21 mouse cellular contexts compared by ENCODE assay signal in genomic region chr6:119314751-119315476, GRCm38 (mm10). TPM values are rescaled to one million over a fixed set of nuclear protein-coding genes. Genes with fewer than 3 reads are reported as not detected.
DNase-seq lines count a peak whose midpoint lies in the region; ATAC-seq and TF ChIP-seq lines count a peak whose summit lies in the region.
"Had no signal": no experiment of that assay in that cellular context is flagged by ENCODE, and none has a peak within 500 bp of the region (broad histone marks: within the 10 kb centered on the region; RNA-seq: fewer than 3 reads in every experiment).

No protein-coding gene starts in this region.

- H3K9me3 ChIP-seq in hindbrain, embryonic 13.5 days: no peaks in the 10 kb centered on the region
- no peaks in the 10 kb centered on the region for H3K9me3 ChIP-seq in hindbrain, embryonic 11.5 days (ENCODE audit: control insufficient read depth, low read length)
- H3K9me3 ChIP-seq in midbrain, embryonic 16.5 days (replicated peaks; ENCODE audit: control insufficient read depth, low read length, poor library complexity, severe bottlenecking): no peaks in the 10 kb centered on the region
- no peaks in the 10 kb centered on the region; the same call in 1 of the 2 replicates for H3K9me3 ChIP-seq in midbrain, embryonic 11.5 days (ENCODE audit: control insufficient read depth, low read length)
- no peaks in the 10 kb centered on the region for H3K9me3 ChIP-seq in neural tube, embryonic 15.5 days (replicated peaks)
- H3K9me3 ChIP-seq: limb, embryonic 13.5 days; liver, embryonic 15.5 days; stomach, embryonic 15.5 days had no signal

- no peaks in the 10 kb centered on the region for H3K27me3 ChIP-seq in hindbrain, embryonic 13.5 days
- H3K27me3 ChIP-seq in hindbrain, embryonic 11.5 days (ENCODE audit: control insufficient read depth, insufficient read depth, low read length): no peaks in the 10 kb centered on the region
- no peaks in the 10 kb centered on the region for H3K27me3 ChIP-seq in midbrain, embryonic 16.5 days (ENCODE audit: control insufficient read depth, insufficient read depth, low read depth, low read length)
- H3K27me3 ChIP-seq in midbrain, embryonic 11.5 days (ENCODE audit: control insufficient read depth, insufficient read depth, low read length): no peaks in the 10 kb centered on the region
- H3K27me3 ChIP-seq in neural tube, embryonic 15.5 days (replicated peaks): no peaks in the 10 kb centered on the region
- no peaks in the 10 kb centered on the region for H3K27me3 ChIP-seq in heart, adult 2 months (ENCODE audit: control insufficient read depth, insufficient read depth, low read length)
- H3K27me3 ChIP-seq: limb, embryonic 13.5 days; liver, embryonic 15.5 days; stomach, embryonic 15.5 days had no signal

- H3K9ac ChIP-seq in hindbrain, embryonic 13.5 days: no peak overlapping the region
- H3K9ac ChIP-seq in hindbrain, embryonic 11.5 days (ENCODE audit: low read depth, low read length): no peak overlapping the region
- 0 out of 2 replicates have a peak overlapping the region, but pooled peaks have one; percentile 11 for H3K9ac ChIP-seq in midbrain, embryonic 16.5 days (ENCODE audit: low read depth, low read length)
- no peak overlapping the region for H3K9ac ChIP-seq in midbrain, embryonic 11.5 days (ENCODE audit: low read length)
- H3K9ac ChIP-seq in neural tube, embryonic 15.5 days (replicated peaks): peak overlapping the region; percentile 10; the same call in 1 of the 2 replicates
- H3K9ac ChIP-seq in heart, adult 2 months (ENCODE audit: low read depth, low read length): no peak overlapping the region
- H3K9ac ChIP-seq: forebrain, postnatal 0 days; limb, embryonic 13.5 days; liver, embryonic 15.5 days; stomach, embryonic 15.5 days had no signal

- TF ChIP-seq POLR2A in brain, embryonic 14.5 days (IDR thresholded peaks at IDR 0.05; ENCODE audit: borderline replicate concordance, extremely low read depth, insufficient read depth, insufficient read length, poor library complexity, severe bottlenecking): no peak
- TF ChIP-seq POLR2A in heart, adult 2 months (IDR thresholded peaks at IDR 0.05; ENCODE audit: insufficient read depth, low read depth, low read length): no peak

- H3K4me3 ChIP-seq in hindbrain, embryonic 13.5 days: no peak overlapping the region
- H3K4me3 ChIP-seq in hindbrain, embryonic 11.5 days (ENCODE audit: low read depth, low read length): no peak overlapping the region
- no peak overlapping the region for H3K4me3 ChIP-seq in midbrain, embryonic 16.5 days (ENCODE audit: low read depth, low read length)
- H3K4me3 ChIP-seq in midbrain, embryonic 11.5 days (ENCODE audit: low read depth, low read length): no peak overlapping the region
- H3K4me3 ChIP-seq in neural tube, embryonic 15.5 days (replicated peaks): no peak overlapping the region
- H3K4me3 ChIP-seq in heart, adult 2 months: no peak overlapping the region
- H3K4me3 ChIP-seq: limb, embryonic 13.5 days; liver, embryonic 15.5 days; stomach, embryonic 15.5 days had no signal

- H3K36me3 ChIP-seq in hindbrain, embryonic 13.5 days: peaks cover 7% of the 10 kb centered on the region
- no peaks in the 10 kb centered on the region for H3K36me3 ChIP-seq in hindbrain, embryonic 11.5 days (ENCODE audit: control insufficient read depth, insufficient read depth, low read length)
- 0 out of 2 replicates have a peak, but pooled peaks cover 5% of the 10 kb centered on the region for H3K36me3 ChIP-seq in midbrain, embryonic 16.5 days (ENCODE audit: control insufficient read depth, insufficient read depth, low read length)
- no peaks in the 10 kb centered on the region for H3K36me3 ChIP-seq in midbrain, embryonic 11.5 days (ENCODE audit: control insufficient read depth, insufficient read depth, low read length)
- 0 out of 2 replicates have a peak, but pooled peaks cover 4% of the 10 kb centered on the region for H3K36me3 ChIP-seq in neural tube, embryonic 15.5 days
- H3K36me3 ChIP-seq in heart, adult 2 months (ENCODE audit: control insufficient read depth, insufficient read depth, low read length): no peaks in the 10 kb centered on the region
- H3K36me3 ChIP-seq: limb, embryonic 13.5 days; liver, embryonic 15.5 days; stomach, embryonic 15.5 days had no signal

- no peaks in the 10 kb centered on the region for H3K79me2 ChIP-seq in heart, adult 2 months (replicated peaks; ENCODE audit: control insufficient read depth, insufficient read depth, low read length)

- peaks cover 41% of the 10 kb centered on the region for H3K4me1 ChIP-seq in hindbrain, embryonic 13.5 days (replicated peaks)
- no peaks in the 10 kb centered on the region for H3K4me1 ChIP-seq in hindbrain, embryonic 11.5 days (replicated peaks; ENCODE audit: control insufficient read depth, insufficient read depth, low read length)
- peaks cover 18% of the 10 kb centered on the region for H3K4me1 ChIP-seq in midbrain, embryonic 16.5 days (ENCODE audit: control insufficient read depth, insufficient read depth, low read length)
- H3K4me1 ChIP-seq in midbrain, embryonic 11.5 days (ENCODE audit: control insufficient read depth, insufficient read depth, low read length): no peaks in the 10 kb centered on the region
- H3K4me1 ChIP-seq in neural tube, embryonic 15.5 days: peaks cover 22% of the 10 kb centered on the region
- no peaks in the 10 kb centered on the region for H3K4me1 ChIP-seq in heart, adult 2 months (ENCODE audit: control insufficient read depth, insufficient read depth, low read length)
- H3K4me1 ChIP-seq: liver, embryonic 15.5 days; stomach, embryonic 15.5 days had no signal

- intact Hi-C loops in heart, adult 2 months (cut with DNase I): no loop called here

- DNase-seq in hindbrain, embryonic 11.5 days (ENCODE audit: low spot score): no peak
- no peak for DNase-seq in midbrain, embryonic 11.5 days (ENCODE audit: low spot score, missing footprints)
- DNase-seq in brain, embryonic 14.5 days (ENCODE audit: low read depth): peak; percentile 13
- DNase-seq in heart, adult 2 months: no peak
- DNase-seq: cerebellum, postnatal 36 days; forebrain, postnatal 0 days; gastrocnemius, postnatal 10 days; thymus, adult 2 months had no signal

- TF ChIP-seq CTCF in brain, embryonic 14.5 days (IDR thresholded peaks at IDR 0.05; ENCODE audit: borderline replicate concordance, extremely low read depth, insufficient read depth, insufficient read length): no peak
- no peak for TF ChIP-seq CTCF in heart, adult 2 months (IDR thresholded peaks at IDR 0.05)

- H3K4me2 ChIP-seq in hindbrain, embryonic 13.5 days: no peak overlapping the region
- H3K4me2 ChIP-seq in hindbrain, embryonic 11.5 days (replicated peaks; ENCODE audit: low read depth, low read length): no peak overlapping the region
- no peak overlapping the region for H3K4me2 ChIP-seq in midbrain, embryonic 16.5 days (ENCODE audit: low read length)
- H3K4me2 ChIP-seq in midbrain, embryonic 11.5 days: no peak overlapping the region
- H3K4me2 ChIP-seq in neural tube, embryonic 15.5 days: no peak overlapping the region
- H3K4me2 ChIP-seq: heart, embryonic 11.5 days; limb, embryonic 13.5 days; liver, embryonic 15.5 days; stomach, embryonic 15.5 days had no signal

- WGBS in hindbrain, embryonic 13.5 days: 60% methylated on average over 7 of the region's 7 CpGs
- 67% methylated on average over 7 of the region's 7 CpGs for WGBS in hindbrain, embryonic 11.5 days
- WGBS in midbrain, embryonic 16.5 days: 69% methylated on average over 7 of the region's 7 CpGs
- 69% methylated on average over 7 of the region's 7 CpGs for WGBS in midbrain, embryonic 11.5 days
- 62% methylated on average over 7 of the region's 7 CpGs for WGBS in neural tube, embryonic 15.5 days
- 36% methylated on average over 7 of the region's 7 CpGs for WGBS in heart, adult 2 months

- peak overlapping the region; percentile 30; the same call in 1 of the 2 replicates for H3K27ac ChIP-seq in hindbrain, embryonic 13.5 days
- H3K27ac ChIP-seq in hindbrain, embryonic 11.5 days (ENCODE audit: low read depth, low read length): no peak overlapping the region
- no peak overlapping the region; the same call in 1 of the 2 replicates for H3K27ac ChIP-seq in midbrain, embryonic 16.5 days (ENCODE audit: low read length)
- no peak overlapping the region for H3K27ac ChIP-seq in midbrain, embryonic 11.5 days (ENCODE audit: low read depth, low read length)
- no peak overlapping the region for H3K27ac ChIP-seq in neural tube, embryonic 15.5 days (replicated peaks)
- H3K27ac ChIP-seq in heart, adult 2 months: no peak overlapping the region
- H3K27ac ChIP-seq: kidney, postnatal 0 days; limb, embryonic 13.5 days; liver, embryonic 15.5 days; stomach, embryonic 15.5 days had no signal

- no peak for TF ChIP-seq EP300 in heart, adult 2 months (IDR thresholded peaks at IDR 0.05; ENCODE audit: insufficient read depth, low read depth, low read length)

- no peak for ATAC-seq in hindbrain, embryonic 13.5 days (ENCODE audit: low FRiP score)
- no peak for ATAC-seq in hindbrain, embryonic 11.5 days (ENCODE audit: low FRiP score)
- no peak for ATAC-seq in midbrain, embryonic 16.5 days
- no peak for ATAC-seq in midbrain, embryonic 11.5 days (ENCODE audit: low FRiP score)
- ATAC-seq in neural tube, embryonic 15.5 days (ENCODE audit: low FRiP score): no peak
- ATAC-seq: intestine, embryonic 16.5 days; lung, postnatal 0 days had no signal

RNA-seq across cellular contexts. Expression of gene Lrtm2, which starts 15.7 kb away (rescaled TPM):
- polyA plus RNA-seq in hindbrain, embryonic 13.5 days (2015; fragmentation: Nextera tagmentation; extraction: Ambion mirVana): 5.0 and 5.1 TPM in 2 replicates
- polyA plus RNA-seq in hindbrain, embryonic 11.5 days (2014; fragmentation: Nextera tagmentation; extraction: Ambion mirVana): 0.14 TPM in 1 of 2 replicates, not detected in the other
- 13.0 and 16.9 TPM in 2 replicates for polyA plus RNA-seq in midbrain, embryonic 16.5 days (2015; fragmentation: Nextera tagmentation; extraction: Ambion mirVana)
- 0.23 TPM in 1 of 2 replicates, not detected in the other for polyA plus RNA-seq in midbrain, embryonic 11.5 days (2014; fragmentation: Nextera tagmentation; extraction: Ambion mirVana)
- 9.6 and 12.9 TPM in 2 replicates for polyA plus RNA-seq in brain, embryonic 14.5 days (2012; rRNA removed)
- polyA plus RNA-seq in neural tube, embryonic 15.5 days (2015; fragmentation: Nextera tagmentation; extraction: Ambion mirVana): 12.4 and 15.0 TPM in 2 replicates
- total RNA-seq in heart, adult 2 months (2021): under 1 TPM; 0.61 to 0.73 TPM
- 0.47 and 0.57 TPM in 2 replicates for polyA plus RNA-seq in heart, adult 2 months (2012; rRNA removed)
- total RNA-seq: megakaryocyte, adult 5-6 weeks had no signal
- polyA plus RNA-seq: C2C12; embryonic facial prominence, embryonic 11.5 days; heart, embryonic 11.5 days; limb, embryonic 13.5 days had no signal

Comparison
In these comparisons a context has a peak if more than half of its experiments do, and no peak if none do; other contexts are left out.
1. H3K9ac ChIP-seq: peak in midbrain, embryonic 16.5 days (single experiment) and neural tube, embryonic 15.5 days (single experiment); none in hindbrain, embryonic 13.5 days (single experiment), hindbrain, embryonic 11.5 days (single experiment), midbrain, embryonic 11.5 days (single experiment) and heart, adult 2 months (single experiment).